Mouse (Mus musculus) G1E-ER4 (cell line): ENCODE results near the gene Rfwd3. TPM values are rescaled to one million over a fixed set of nuclear protein-coding genes. Genes with fewer than 3 reads are reported as not detected.

ENCODE experiments used
- GATA1 ChIP-seq: IDR thresholded peaks from one replicate; pipeline ENCODE4 v1.8.0; 2012; ENCODE audit warnings: low read length, inconsistent platforms
- polyA plus RNA-seq: library from polyadenylated mRNA; stranded (reverse); fragments of >175 nt; gene quantifications from 2 replicates; pipeline ENCODE4 v1.2.3, GENCODE M21; 2012

Rfwd3 gene
- polyA plus RNA-seq, 1 experiment = 3.5 TPM

- no peak for TF ChIP-seq GATA1
Measured at GRCm38 (mm10) chr8:111233730-111234129, 66.3 kb downstream of the Rfwd3 start.

- TF ChIP-seq GATA1 = no peak
Measured at GRCm38 (mm10) chr8:111224153-111224552, 75.9 kb downstream of the Rfwd3 start.

Other genes with a start within 250 kb of the Rfwd3 start
- 88.9 and 152 TPM in 2 replicates for gene Exosc6, start 243.9 kb downstream of the Rfwd3 start, polyA plus RNA-seq
- not detected in 2 replicates for gene Clec18a, start 207.8 kb downstream of the Rfwd3 start, polyA plus RNA-seq
- gene Pdpr, start 205.6 kb downstream of the Rfwd3 start, polyA plus RNA-seq = 10.3 and 11.6 TPM in 2 replicates
- gene Glg1, start 41.0 kb downstream of the Rfwd3 start, polyA plus RNA-seq = 6.5 and 7.3 TPM in 2 replicates
- not detected in 2 replicates for gene Mlkl, start 38.0 kb upstream of the Rfwd3 start, polyA plus RNA-seq
- gene Fa2h, start 93.6 kb upstream of the Rfwd3 start, polyA plus RNA-seq = not detected in 2 replicates
- 2.7 and 3.3 TPM in 2 replicates for gene Wdr59, start 221.9 kb upstream of the Rfwd3 start, polyA plus RNA-seq
- gene Znrf1, start 235.9 kb upstream of the Rfwd3 start, polyA plus RNA-seq = 36.4 and 44.3 TPM in 2 replicates